Mouse (Mus musculus) lung, postnatal 4 days (tissue): ENCODE results near the gene Gls2.

Experiments
- DNase-seq, 2 experiments: peaks; one replicate each; pipeline ENCODE4 v3.0.0; 2021

The Gls2 gene

DNA sequence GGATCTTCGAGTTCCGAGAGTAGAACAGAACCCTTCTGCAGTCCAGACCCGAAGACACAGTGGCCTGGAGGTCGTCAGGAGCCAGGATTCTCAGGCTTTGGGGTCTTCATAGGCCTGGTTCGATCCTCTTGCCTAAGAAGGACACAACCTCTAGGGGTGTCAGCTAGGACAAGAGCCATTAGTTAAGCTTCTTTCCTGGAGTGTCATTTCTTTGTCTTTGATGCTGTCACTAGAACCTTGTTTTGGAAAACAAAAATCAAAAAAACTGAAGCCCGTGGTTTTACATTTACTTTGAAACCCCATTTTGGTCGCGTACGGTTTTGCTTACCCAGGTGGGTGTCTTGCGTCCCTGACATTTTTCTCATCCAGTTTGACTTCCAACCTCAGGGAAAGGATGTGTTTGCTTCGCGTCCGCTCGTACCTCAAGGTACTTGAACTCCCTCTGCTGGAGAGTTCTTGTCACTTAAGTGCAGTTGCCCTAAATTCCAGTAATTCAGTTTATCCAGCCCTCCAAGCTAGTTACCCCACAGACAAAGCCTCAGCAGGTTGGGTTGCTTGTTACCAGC lies 38.2 kb downstream of the Gls2 start:
- DNase-seq, result peak in 1 of 2 experiments; percentile 72

GRCm38 (mm10) chr10:128236321-128236720 lies 42.1 kb downstream of the Gls2 start:
- no peak for DNase-seq

GRCm38 (mm10) chr10:128237807-128238480 lies 43.7 kb downstream of the Gls2 start:
- no peak for DNase-seq

DNA sequence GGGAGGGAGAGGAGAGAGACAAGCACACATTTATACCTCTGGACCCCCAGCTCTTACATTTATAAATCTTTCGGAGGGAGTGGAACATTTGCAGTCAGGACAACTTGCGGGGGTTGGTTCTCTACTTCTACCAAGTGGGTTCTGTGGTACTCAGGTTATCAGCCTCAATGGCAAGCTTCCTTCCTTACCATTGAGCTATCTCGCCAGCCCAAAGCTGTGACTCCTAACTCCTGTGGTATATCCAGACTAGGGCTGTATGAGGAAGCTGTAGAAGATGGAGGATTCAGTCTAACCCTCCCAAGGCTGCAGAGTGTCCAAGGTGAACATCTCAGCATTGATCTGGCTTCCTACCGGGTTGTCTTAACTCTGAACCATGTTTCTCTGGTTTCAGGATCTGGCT lies 44.9 kb downstream of the Gls2 start:
- DNase-seq, result no peak

DNA sequence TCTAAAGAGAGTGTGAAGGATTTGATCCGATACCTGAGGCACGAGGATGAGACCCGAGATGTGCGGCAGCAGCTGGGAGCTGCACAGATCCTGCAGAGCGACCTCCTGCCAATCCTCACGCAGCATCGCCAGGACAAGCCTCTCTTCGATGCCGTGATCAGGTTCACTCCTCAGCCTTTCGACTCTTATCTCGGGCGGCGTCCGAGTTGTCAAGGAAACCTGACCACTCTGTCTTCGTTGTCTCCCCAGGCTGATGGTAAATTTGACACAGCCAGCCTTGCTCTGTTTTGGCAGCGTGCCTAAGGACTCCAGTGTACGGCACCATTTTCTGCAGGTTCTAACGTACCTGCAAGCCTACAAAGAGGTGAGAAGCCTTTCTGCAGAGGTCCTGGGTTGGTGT lies 45.9 kb downstream of the Gls2 start:
- no peak for DNase-seq

GRCm38 (mm10) chr10:128243252-128243651 lies 49.0 kb downstream of the Gls2 start:
- no peak for DNase-seq

DNA sequence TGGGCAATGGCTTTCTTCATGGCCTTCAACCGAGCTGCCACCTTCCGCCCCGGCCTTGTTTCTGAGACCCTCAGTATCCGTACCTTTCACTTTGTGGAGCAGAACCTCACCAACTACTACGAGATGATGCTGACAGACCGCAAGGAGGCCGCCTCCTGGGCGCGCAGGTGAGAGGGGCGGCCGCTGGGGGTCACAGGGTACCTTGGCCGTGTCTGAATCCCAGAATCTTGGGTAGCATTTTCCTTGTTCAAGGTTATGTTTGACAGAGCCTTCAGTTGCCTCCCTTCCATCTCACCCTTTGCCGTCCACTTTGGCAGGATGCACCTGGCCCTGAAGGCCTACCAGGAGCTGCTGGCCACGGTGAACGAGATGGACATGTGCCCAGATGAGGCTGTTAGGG lies 49.9 kb downstream of the Gls2 start:
- DNase-seq, result no peak

DNA sequence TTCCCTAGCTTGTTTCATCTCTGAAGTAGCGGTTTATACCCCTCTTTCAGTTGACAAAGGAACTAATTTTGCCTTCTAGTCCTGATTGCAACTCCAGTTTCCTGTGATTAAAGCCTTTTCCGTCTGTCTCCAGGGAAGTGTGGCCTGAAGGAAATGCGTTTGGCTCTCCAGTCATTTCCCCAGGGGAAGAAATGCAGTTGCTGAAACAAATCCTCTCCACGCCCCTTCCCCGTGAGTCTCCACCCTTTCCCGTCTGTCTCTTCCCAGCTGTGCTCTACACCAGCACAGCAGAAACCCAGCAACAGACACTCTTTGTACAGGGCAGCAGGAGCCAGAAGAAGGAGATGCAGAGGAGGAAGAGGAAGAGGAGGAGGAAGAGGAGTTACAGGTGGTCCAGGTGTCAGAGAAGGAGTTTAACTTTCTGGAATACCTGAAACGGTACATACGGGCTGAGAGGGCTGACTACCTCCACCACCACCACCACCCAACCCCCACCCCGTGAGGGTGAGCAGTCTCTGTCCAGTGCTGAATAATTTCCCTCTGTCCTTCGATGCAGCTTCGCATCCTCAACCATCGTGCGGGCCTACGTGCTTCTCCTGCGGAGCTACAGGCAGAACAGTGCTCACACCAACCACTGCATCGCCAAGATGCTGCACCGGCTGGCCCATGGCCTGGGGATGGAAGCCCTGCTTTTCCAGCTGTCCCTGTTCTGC lies 52.9 kb downstream of the Gls2 start:
- DNase-seq, result peak; percentile 56 to 65

DNA sequence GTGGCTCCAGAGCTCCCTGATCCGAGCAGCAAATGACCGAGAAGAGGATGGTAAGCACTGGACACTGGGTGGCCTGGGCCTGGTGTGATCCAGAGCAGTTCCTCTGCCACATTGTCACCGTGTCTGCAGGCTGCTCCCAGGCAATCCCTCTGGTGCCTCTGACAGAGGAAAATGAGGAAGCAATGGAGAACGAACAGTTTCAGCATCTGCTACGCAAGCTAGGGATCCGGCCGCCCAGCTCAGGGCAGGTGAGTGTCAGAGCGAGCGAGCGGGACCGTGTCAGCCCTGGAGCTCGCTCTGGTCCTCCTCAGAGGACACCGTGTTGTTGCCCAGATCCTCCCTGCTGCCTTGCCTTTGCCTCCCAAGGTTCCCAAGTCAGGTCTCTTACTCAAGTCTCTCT lies 56.3 kb downstream of the Gls2 start:
- DNase-seq, result no peak

DNA sequence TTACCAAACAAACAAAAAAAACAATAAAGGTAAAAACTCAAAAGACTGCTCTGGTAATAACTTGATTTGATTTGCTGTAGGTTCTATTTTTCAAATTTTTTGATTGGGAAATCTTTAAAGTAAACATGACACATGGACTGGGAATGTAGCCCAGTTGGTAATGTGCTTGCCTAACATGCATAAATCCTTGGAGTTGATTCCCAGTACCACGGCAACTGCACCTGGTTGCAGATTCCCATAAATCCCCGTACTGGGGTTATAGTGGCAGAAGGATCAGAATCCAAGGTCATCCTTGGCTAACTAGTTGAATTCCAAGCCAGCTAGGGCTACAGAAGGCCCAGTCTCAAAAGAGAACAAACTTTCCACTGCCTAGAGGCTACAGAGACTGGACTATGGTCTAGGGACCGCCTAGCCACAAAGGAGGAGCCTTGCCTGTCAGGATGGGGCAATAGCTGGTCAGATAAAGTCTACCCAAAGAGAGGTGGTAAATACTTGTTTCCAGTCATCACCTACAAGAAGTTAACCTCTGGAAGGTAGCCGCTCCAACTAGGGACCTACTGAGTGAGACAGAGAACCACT lies 59.5 kb downstream of the Gls2 start, which contains the start of gene Apon:
Apon (plus strand) TSS at position 420 of the 579 bp plus-strand sequence.
- DNase-seq, result no peak

DNA sequence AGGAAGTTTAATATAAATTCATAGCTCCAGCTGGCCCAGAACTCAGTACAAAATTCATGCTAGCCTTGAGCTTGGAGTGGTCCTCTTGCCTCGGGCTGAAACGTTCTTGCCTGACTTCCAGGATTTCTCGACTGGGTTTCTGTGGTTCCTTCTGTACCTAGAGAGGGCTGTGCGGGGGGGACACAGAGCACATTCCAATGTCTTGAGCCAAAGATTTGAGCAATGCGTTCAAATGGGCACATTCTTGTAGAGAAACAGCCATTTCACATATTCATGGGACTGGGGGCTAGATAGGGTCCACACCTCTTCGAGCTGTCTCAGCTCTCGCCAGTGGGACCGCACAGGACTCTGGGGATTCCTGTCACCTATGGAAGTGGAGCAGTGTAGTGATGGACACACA lies 61.7 kb downstream of the Gls2 start:
- DNase-seq, result no peak

DNA sequence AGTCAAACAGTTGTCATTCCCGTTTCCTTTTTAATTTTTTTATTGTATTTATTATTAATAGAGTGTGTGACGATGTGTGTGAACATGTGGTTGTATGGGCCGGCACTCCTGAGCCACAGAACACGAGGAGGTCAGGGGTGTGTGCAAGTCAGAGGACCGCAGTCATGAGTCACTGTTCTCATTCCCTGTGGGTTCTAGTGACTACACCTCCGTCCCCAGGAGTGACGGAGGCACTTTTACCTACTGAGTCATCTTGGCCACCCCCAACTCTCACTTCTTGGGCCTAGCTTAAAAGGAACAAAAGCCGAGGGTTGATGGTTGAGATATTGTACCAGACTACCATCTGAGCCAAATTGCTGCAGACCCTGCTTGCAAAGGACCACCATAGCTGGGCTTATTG lies 62.1 kb downstream of the Gls2 start:
- no peak for DNase-seq

DNA sequence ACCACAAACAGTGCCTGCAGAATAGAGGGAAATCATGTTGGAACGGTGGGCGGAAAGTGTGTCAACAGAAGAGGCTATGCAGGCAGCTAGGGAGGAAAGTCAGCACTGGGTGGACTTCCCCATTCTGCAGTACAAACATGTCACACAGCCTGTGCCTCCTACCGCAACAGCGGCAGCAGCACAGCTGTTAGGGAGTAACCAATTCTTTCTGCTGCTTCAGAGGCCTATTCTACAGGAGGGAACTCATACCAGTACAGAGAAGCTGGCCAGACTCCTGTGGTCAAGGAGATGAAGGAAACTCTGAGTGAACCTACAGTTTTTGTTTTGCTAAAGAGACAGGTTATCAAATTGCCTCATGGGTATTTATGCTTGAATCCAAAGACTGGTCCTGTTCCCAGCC lies 64.7 kb downstream of the Gls2 start:
- DNase-seq, result peak in 1 of 2 experiments; percentile 31
